In the genomic region with DNA sequence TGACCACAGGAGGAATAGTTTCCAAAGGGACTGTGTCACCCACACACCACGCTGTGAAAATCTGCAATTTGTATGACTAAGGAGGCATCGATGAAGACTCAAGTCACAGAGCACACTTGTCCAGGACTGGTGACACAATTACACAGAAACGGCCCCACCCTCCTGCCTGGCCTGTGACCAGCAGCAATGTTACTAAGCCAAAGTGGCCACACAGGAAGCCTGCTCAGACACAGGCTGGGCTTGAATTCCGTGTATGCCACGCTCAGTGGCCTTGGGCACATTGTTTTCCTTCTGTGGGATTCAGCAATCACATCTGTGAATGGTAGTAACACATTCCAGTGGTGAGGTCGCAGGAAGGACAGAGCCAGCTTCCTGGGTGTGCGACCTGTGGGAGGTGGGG, we compare ENCODE assay signal across 9 mouse cellular contexts.
DNase-seq lines count a peak whose midpoint lies in the region; TF ChIP-seq lines count a peak whose summit lies in the region.
"Had no signal": no experiment of that assay in that cellular context is flagged by ENCODE, and none has a peak within 500 bp of the region (broad histone marks: within the 10 kb centered on the region; RNA-seq: fewer than 3 reads in every experiment).

No protein-coding gene starts in this region.

- no peaks in the 10 kb centered on the region for H3K36me3 ChIP-seq in heart, embryonic 10.5 days
- no peaks in the 10 kb centered on the region for H3K36me3 ChIP-seq in hindbrain, embryonic 10.5 days

- no peak for TF ChIP-seq CTCF in lung, adult 2 months (IDR thresholded peaks at IDR 0.05; ENCODE audit: insufficient read depth, low read length)

- H3K27me3 ChIP-seq in heart, embryonic 10.5 days (ENCODE audit: insufficient read depth, poor library complexity, severe bottlenecking), result no peaks in the 10 kb centered on the region
- H3K27me3 ChIP-seq in hindbrain, embryonic 10.5 days (ENCODE audit: insufficient read depth, poor library complexity, severe bottlenecking), result peaks cover 9% of the 10 kb centered on the region

- no peak for TF ChIP-seq POLR2A in lung, adult 2 months (IDR thresholded peaks at IDR 0.05; ENCODE audit: borderline replicate concordance, extremely low read depth, low read depth, low read length)

- H3K4me3 ChIP-seq in heart, embryonic 10.5 days, result no peak overlapping the region
- no peak overlapping the region for H3K4me3 ChIP-seq in lung, adult 2 months (replicated peaks; ENCODE audit: extremely low read depth, low read depth, low read length)
- H3K4me3 ChIP-seq in hindbrain, embryonic 10.5 days, result no peak overlapping the region

- peak overlapping the region; percentile 75 for H3K27ac ChIP-seq in heart, embryonic 10.5 days
- no peak overlapping the region for H3K27ac ChIP-seq in hindbrain, embryonic 10.5 days
- H3K27ac ChIP-seq: kidney, postnatal 0 days had no signal

- H3K4me1 ChIP-seq in heart, embryonic 10.5 days, result peaks cover 84% of the 10 kb centered on the region
- peaks cover 32% of the 10 kb centered on the region for H3K4me1 ChIP-seq in lung, adult 2 months (ENCODE audit: control insufficient read depth, insufficient read depth, low read length)
- H3K4me1 ChIP-seq in hindbrain, embryonic 10.5 days (replicated peaks), result peaks cover 20% of the 10 kb centered on the region

- WGBS in heart, embryonic 10.5 days, result 54% methylated on average over 7 of the region's 7 CpGs
- 17% methylated on average over 7 of the region's 7 CpGs for WGBS in lung, adult 2 months
- WGBS in hindbrain, embryonic 10.5 days, result 75% methylated on average over 7 of the region's 7 CpGs

- DNase-seq in cerebellum, postnatal 36 days, result peak; percentile 54 to 55
- DNase-seq in cerebellum, postnatal 10 days, result no peak
- DNase-seq in 416B (ENCODE audit: low read depth), result peak; percentile 56
- DNase-seq in heart, embryonic 10.5 days (ENCODE audit: low spot score), result no peak
- peak; percentile 56 for DNase-seq in lung, adult 2 months
- no peak for DNase-seq in right cerebral cortex, postnatal 14 days
- no peak for DNase-seq in hindbrain, embryonic 10.5 days (ENCODE audit: low spot score)
- no peak for DNase-seq in embryo, embryonic 11 days

- H3K9me3 ChIP-seq in heart, embryonic 10.5 days, result no peaks in the 10 kb centered on the region
- H3K9me3 ChIP-seq in hindbrain, embryonic 10.5 days, result no peaks in the 10 kb centered on the region

Comparison
In these comparisons a context has a peak if more than half of its experiments do, and no peak if none do; other contexts are left out.
1. DNase-seq: peak in cerebellum, postnatal 36 days (2 of 2), 416B (single experiment) and lung, adult 2 months (single experiment); none in cerebellum, postnatal 10 days (0 of 2), heart, embryonic 10.5 days (single experiment), right cerebral cortex, postnatal 14 days (single experiment), hindbrain, embryonic 10.5 days (single experiment) and embryo, embryonic 11 days (single experiment).